Mouse (Mus musculus) kidney, adult 2 months (tissue): ENCODE measurements at regions not wholly inside any gene's neighbourhood (a gene's known extent, or its start where the extent isn't known, plus 50 kb on each side); places are given as distances from the start of the nearest gene placed in this dataset.

Experiments used
- CTCF ChIP-seq: fragments of 200-500 bp; conservative IDR thresholded peaks from 2 replicates; pipeline ENCODE4 v1.5.1; 2011; ENCODE audit warnings: low read depth, mild to moderate bottlenecking, control low read depth, low read length, moderate library complexity, mixed read lengths; ENCODE audit not compliant: insufficient read depth, insufficient read length
- POLR2A ChIP-seq: fragments of 200-500 bp; IDR thresholded peaks from one replicate; pipeline ENCODE4 v1.6.1; 2011; ENCODE audit warnings: low read depth, low read length, control low read depth

- TF ChIP-seq POLR2A (no peak), CTCF (no peak)
Observed at GRCm38 (mm10) chr1:120754337-120754736, 152.1 kb downstream of the En1 start.
